Mouse (Mus musculus) heart, adult 2 months (tissue): Measurements from ENCODE around the gene Pdap1.

Experiments
- CTCF ChIP-seq: fragments of 200-600 bp; IDR thresholded peaks from 2 replicates; pipeline ENCODE4 v1.8.1; 2022; ENCODE audit warnings: antibody characterized with exemption, mild to moderate bottlenecking, moderate library complexity
- EP300 ChIP-seq: fragments of 200-500 bp; IDR thresholded peaks from 2 replicates; pipeline ENCODE4 v1.6.1; 2011; ENCODE audit warnings: low read depth, low read length, control low read depth; ENCODE audit not compliant: insufficient read depth
- POLR2A ChIP-seq: fragments of 200-500 bp; IDR thresholded peaks from 2 replicates; pipeline ENCODE4 v1.6.1; 2011; ENCODE audit warnings: mild to moderate bottlenecking, low read depth, low read length, control low read depth; ENCODE audit not compliant: insufficient read depth

DNA sequence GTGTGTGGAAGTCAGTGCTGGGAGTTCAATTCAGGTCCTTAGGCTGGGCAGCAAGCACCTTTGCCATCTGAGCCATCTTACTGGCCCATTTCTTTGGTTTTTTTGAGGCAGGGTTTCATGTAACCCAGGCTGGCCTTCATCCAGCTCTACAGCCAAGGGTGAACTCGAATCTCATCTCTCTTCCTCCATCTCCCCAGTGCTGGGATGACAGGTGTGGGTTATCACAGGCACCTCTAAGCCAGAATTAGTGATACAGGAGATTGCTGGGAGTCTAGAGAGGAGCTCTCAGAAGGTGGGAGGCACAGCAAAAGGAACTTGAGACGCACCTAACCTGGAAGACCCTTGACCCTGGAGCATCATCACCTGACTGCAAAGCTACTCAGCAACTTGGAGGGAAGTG is 26.6 kb downstream of the Pdap1 start:
- TF ChIP-seq POLR2A (no peak), CTCF (no peak), EP300 (no peak)
